Mouse (Mus musculus): ENCODE data around the gene Rbm42.

DNA sequence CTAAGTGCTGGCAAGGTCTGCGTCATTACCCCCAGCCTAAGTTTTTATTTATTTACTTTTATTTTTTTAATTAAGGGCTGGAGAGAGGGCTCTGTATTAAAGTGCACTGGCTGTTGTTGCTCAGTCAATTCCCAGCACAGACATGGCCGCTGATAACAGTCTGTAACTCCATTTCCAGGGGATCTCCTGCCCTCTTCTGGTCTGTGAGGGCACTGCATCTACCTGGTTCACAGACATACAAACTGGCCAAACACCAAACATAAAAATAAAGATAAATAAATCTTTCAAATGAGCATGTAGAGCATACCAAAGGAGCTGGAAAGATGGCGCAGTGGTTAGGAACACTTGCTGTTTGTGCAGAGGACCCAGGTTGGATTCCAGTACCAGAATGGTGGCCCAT is 30.9 kb downstream of the Rbm42 start:
- TF ChIP-seq CTCF (conservative IDR thresholded peaks at IDR 0.05; ENCODE audit: low read length) (peak; percentile 96), POU5F1 (IDR thresholded peaks at IDR 0.05; ENCODE audit: borderline replicate concordance, low read length) (no peak), NANOG (IDR thresholded peaks at IDR 0.05; ENCODE audit: borderline replicate concordance, low read length) (no peak)

Data from E14TG2a.4 (cell line).